Mouse (Mus musculus) heart, embryonic 14.5 days (tissue): ENCODE data around the gene Sirt3. TPM values are rescaled to one million over a fixed set of nuclear protein-coding genes. Genes with fewer than 3 reads are reported as not detected.

Experiments
- ATAC-seq: fragments of 200-750 bp; cut with Nextera tagmentation; 2 replicates; pipeline ENCODE4 v1.8.0; 2017; ENCODE audit warnings: low read depth, moderate TSS enrichment; ENCODE audit not compliant: insufficient number of reproducible peaks, insufficient read depth, low FRiP score
- H3K27ac ChIP-seq, 2 experiments: fragments of 200-500 bp in 1 of 2; fragments of 300-500 bp in 1 of 2; sonication (generic) in 1 of 2; replicated peaks in 1 of 2; 2 replicates each; pipeline ENCODE4 v1.5.1; 2012 to 2014; ENCODE audit warnings: low read depth in 2 of 2, low read length in 2 of 2, control low read depth in 1 of 2, mild to moderate bottlenecking in 1 of 2, mixed read lengths in 1 of 2; ENCODE audit not compliant: control insufficient read depth in 1 of 2, insufficient read depth in 1 of 2
- H3K27me3 ChIP-seq: fragments of 300-500 bp; sonication (generic); 2 replicates; pipeline ENCODE4 v1.6.1; 2014; ENCODE audit warnings: mild to moderate bottlenecking, low read length, control low read depth; ENCODE audit not compliant: control insufficient read depth, insufficient read depth
- H3K36me3 ChIP-seq: fragments of 300-500 bp; sonication (generic); 2 replicates; pipeline ENCODE4 v1.6.1; 2014; ENCODE audit warnings: mild to moderate bottlenecking, control low read depth, low read length, mixed read lengths; ENCODE audit not compliant: control insufficient read depth, insufficient read depth
- H3K4me1 ChIP-seq, 2 experiments: fragments of 200-500 bp in 1 of 2; fragments of 300-500 bp in 1 of 2; sonication (generic) in 1 of 2; 2 replicates each; pipeline ENCODE4 v1.6.1; 2012 to 2014; ENCODE audit warnings: low read length in 2 of 2, control low read depth in 1 of 2, mixed read lengths in 1 of 2; ENCODE audit not compliant: control insufficient read depth in 2 of 2, insufficient read depth in 2 of 2
- H3K4me2 ChIP-seq: fragments of 300-500 bp; sonication (generic); 2 replicates; pipeline ENCODE4 v1.6.1; 2014; ENCODE audit warnings: mild to moderate bottlenecking, low read length
- H3K4me3 ChIP-seq, 2 experiments: fragments of 200-500 bp in 1 of 2; fragments of 300-500 bp in 1 of 2; sonication (generic) in 1 of 2; 2 replicates each; pipeline ENCODE4 v1.5.1; 2012 to 2014; ENCODE audit warnings: low read length in 2 of 2, mild to moderate bottlenecking in 2 of 2, control low read depth in 1 of 2, low read depth in 1 of 2, moderate library complexity in 1 of 2; ENCODE audit not compliant: control insufficient read depth in 1 of 2, insufficient read depth in 1 of 2
- H3K9ac ChIP-seq: fragments of 300-500 bp; sonication (generic); 2 replicates; pipeline ENCODE4 v1.6.1; 2014; ENCODE audit warnings: mild to moderate bottlenecking, low read length
- H3K9me3 ChIP-seq: fragments of 300-500 bp; sonication (generic); 2 replicates; pipeline ENCODE4 v1.6.1; 2016; ENCODE audit warnings: low read length, control low read depth; ENCODE audit not compliant: control insufficient read depth
- WGBS: fragments of 180-500 bp; shearing (Covaris S2); extraction: QIAGEN DNeasy Blood & Tissue Kit; methylation state at CpG from one replicate; pipeline ENCODE4 v1.1.7; 2014; 5-methylcytosine and 5-hydroxymethylcytosine counted together
- polyA plus RNA-seq: library from polyadenylated mRNA; unstranded; fragments of >200 nt; fragmentation: Nextera tagmentation; extraction: Ambion mirVana; gene quantifications from 2 replicates; pipeline ENCODE4 v1.2.1, GENCODE M21; 2014

Gene Sirt3
- polyA plus RNA-seq, 1 experiment from 2014 or later, result 48.4 TPM

DNA sequence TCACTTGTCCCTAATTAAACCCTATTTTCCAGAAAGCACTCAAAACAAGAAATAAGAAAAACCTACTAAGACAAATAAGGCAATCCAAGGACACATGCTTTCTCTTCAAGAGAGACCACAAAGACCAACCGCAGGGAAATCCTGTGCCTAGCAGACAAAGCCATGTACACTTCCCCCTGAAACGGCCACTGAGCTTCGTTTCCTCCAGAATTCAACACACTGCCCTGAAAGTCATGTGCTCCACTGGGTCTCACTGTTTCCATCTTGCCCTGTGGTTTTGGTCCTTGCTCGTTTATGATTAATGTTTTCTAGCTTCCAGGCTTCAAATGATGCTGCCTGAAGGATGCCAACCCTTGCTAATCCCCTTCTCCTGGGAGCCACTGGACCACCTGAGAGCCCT, 7.9 kb downstream of the Sirt3 start:
- no peak overlapping the region for H3K4me3 ChIP-seq
- H3K4me2 ChIP-seq, result no peak overlapping the region
- no peaks in the 10 kb centered on the region for H3K9me3 ChIP-seq
- no peak overlapping the region for H3K9ac ChIP-seq
- H3K36me3 ChIP-seq, result peaks cover 87% of the 10 kb centered on the region
- H3K27me3 ChIP-seq, result no peaks in the 10 kb centered on the region
- ATAC-seq, result no peak
- 86% methylated on average over 4 of the region's 4 CpGs for WGBS
- H3K27ac ChIP-seq, result no peak overlapping the region
- no peaks in the 10 kb centered on the region for H3K4me1 ChIP-seq

DNA sequence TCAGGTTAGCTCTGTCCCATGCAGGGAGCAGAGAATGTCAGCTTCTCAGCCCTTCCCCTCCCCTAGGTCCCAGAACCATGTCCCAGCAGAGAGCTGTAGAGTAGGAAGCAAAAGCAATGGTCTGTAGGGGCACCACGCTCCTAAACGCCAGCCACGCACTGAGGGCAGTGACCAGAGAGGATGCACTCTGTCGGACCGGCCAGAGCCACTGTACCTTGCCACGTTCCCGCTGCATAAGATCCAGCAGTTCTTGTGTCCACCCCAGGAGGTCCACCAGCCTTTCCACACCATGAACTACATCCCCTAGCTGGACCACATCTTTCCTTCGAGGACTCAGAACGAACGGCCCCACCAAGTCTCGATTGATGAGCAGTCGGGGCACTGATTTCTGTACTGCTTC, 17.3 kb downstream of the Sirt3 start:
- Histone ChIP-seq H3K9me3 (no peaks in the 10 kb centered on the region), H3K27ac (no peak overlapping the region), H3K27me3 (no peaks in the 10 kb centered on the region), H3K36me3 (peaks cover 91% of the 10 kb centered on the region), H3K4me1 (no peaks in the 10 kb centered on the region), H3K4me2 (no peak overlapping the region), H3K9ac (no peak overlapping the region), H3K4me3 (no peak overlapping the region)
- no peak for ATAC-seq
- 86% methylated on average over 12 of the region's 12 CpGs for WGBS

DNA sequence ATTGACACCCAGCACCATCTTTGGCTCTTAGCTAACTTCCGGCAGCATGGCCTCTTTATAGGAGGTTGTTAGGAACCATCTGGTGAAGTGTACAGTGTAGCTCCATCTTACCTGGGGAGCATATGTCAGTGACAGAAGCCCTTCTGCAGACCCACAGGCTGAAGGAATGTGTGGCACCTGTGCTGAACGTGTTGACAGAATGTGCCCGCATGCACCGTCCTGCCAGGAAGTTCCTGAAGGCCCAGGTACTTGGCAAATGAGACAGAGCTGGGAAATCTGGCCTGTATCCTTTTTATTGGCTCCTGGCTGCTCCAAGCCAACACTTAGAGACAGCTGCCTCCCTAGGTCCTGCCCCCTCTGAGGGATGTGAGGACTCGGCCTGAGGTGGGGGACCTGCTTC, 21.4 kb downstream of the Sirt3 start:
- 80% methylated on average over 5 of the region's 5 CpGs for WGBS
- no peak overlapping the region for H3K4me3 ChIP-seq
- H3K27ac ChIP-seq, result no peak overlapping the region
- H3K36me3 ChIP-seq, result peaks cover 72% of the 10 kb centered on the region
- no peak overlapping the region for H3K4me2 ChIP-seq
- H3K4me1 ChIP-seq, result peaks cover 8 to 14% of the 10 kb centered on the region in 2 experiments
- no peaks in the 10 kb centered on the region for H3K27me3 ChIP-seq
- H3K9me3 ChIP-seq, result no peaks in the 10 kb centered on the region
- no peak for ATAC-seq
- H3K9ac ChIP-seq, result no peak overlapping the region

DNA sequence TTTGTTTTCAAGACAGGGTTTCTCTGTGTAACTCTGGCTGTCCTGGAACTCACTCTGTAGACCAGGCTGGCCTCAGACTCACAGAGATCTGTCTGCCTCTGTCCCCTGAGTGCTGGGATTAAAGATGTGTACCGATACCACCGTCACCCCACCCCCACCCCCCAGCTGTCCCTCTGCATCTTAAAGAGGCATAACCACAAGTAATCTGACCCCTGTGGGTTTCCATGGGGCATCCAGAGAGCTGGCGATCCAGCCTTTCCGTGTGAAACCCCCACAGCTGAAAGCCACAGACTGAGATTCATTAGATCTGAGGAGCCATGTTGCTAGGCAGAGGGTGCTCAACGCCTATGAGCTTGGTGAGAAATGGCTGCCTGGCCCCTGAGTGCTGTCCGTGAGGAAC, 22.1 kb downstream of the Sirt3 start:
- Histone ChIP-seq H3K27ac (no peak overlapping the region), H3K9ac (no peak overlapping the region), H3K27me3 (no peaks in the 10 kb centered on the region), H3K9me3 (no peaks in the 10 kb centered on the region), H3K4me2 (no peak overlapping the region), H3K4me3 (no peak overlapping the region), H3K4me1 (peaks cover 11 to 19% of the 10 kb centered on the region in 2 experiments), H3K36me3 (peaks cover 67% of the 10 kb centered on the region)
- ATAC-seq, result no peak
- WGBS, result 80% methylated on average over 6 of the region's 6 CpGs

DNA sequence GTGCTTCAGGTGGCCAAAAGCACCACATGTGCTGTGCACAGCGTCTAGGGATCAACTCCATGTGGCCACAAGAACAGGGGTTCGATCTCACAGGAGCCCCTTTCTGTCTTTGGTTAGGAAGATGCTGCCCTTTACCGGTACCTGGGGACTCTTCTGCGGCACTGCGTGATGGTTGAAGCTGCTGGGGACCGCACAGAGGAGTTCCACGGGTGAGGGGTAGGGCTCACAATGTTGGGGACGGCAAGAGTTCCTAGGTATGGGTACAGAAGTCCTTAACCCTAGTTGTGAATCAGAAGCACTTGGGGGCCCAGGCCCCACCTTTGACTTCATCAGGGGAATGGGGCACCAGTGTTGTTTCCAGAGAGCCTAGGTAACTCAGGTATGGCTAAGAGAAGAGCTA, 23.4 kb downstream of the Sirt3 start:
- Histone ChIP-seq H3K27ac (no peak overlapping the region), H3K4me2 (peak overlapping the region; percentile 83), H3K4me1 (peaks cover 11 to 21% of the 10 kb centered on the region in 2 experiments), H3K27me3 (no peaks in the 10 kb centered on the region), H3K36me3 (peaks cover 63% of the 10 kb centered on the region), H3K4me3 (no peak overlapping the region), H3K9me3 (no peaks in the 10 kb centered on the region), H3K9ac (no peak overlapping the region)
- WGBS, result 91% methylated on average over 8 of the region's 8 CpGs
- no peak for ATAC-seq

DNA sequence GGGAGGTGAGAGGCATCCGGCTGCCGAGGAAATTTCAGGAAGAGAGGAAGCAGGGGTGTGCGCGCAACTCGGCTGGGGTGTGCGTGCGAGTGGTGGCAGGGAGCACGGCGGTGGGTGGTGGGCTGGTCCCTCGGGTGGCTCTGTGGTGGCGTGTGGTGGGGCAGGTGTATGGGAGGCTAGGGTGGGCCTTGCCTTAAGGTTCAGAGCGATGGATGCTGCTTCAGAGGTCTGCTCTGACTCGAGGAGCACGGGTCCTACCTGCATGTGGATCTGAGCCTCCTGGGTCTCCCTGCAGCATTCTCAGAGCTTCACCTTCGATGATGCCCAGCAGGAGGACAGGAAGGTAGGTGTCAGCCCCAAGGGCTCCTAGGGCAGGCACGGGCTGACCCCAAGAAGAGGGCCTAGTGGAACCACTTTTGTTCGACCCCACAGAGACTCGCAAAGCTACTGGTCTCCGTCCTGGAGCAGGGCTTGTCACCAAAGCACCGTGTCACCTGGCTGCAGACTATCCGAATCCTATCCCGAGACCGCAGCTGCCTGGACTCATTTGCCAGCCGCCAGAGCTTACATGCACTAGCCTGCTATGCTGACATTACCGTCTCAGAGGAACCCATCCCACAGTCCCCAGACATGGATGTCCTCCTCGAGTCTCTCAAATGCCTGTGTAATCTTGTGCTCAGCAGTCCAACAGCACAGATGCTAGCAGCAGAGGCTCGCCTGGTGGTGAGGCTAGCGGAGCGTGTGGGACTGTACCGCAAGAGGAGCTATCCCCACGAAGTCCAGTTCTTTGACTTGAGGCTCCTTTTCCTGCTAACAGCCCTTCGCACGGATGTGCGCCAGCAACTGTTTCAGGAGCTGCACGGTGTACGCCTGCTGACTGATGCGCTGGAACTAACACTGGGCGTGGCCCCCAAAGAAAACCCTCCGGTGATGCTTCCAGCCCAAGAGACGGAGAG, 24.3 kb downstream of the Sirt3 start, which contains the start of gene Bet1l:
Gene Bet1l, minus strand, starts transcription at position 28 of the 956 bp plus-strand sequence.
- 33% methylated on average over 40 of the region's 40 CpGs for WGBS
- Histone ChIP-seq H3K9me3 (no peaks in the 10 kb centered on the region), H3K4me3 (peak within 1 kb of the TSS; percentile 78 to 86), H3K27ac (peak within 1 kb of the TSS; percentile 78 to 91), H3K4me1 (peaks cover 11 to 21% of the 10 kb centered on the region in 2 experiments), H3K9ac (peak within 1 kb of the TSS; percentile 93), H3K4me2 (peak within 1 kb of the TSS; percentile 83), H3K27me3 (no peaks in the 10 kb centered on the region), H3K36me3 (peaks cover 63% of the 10 kb centered on the region)
- peak; percentile 10; the same call in 1 of the 2 replicates for ATAC-seq

DNA sequence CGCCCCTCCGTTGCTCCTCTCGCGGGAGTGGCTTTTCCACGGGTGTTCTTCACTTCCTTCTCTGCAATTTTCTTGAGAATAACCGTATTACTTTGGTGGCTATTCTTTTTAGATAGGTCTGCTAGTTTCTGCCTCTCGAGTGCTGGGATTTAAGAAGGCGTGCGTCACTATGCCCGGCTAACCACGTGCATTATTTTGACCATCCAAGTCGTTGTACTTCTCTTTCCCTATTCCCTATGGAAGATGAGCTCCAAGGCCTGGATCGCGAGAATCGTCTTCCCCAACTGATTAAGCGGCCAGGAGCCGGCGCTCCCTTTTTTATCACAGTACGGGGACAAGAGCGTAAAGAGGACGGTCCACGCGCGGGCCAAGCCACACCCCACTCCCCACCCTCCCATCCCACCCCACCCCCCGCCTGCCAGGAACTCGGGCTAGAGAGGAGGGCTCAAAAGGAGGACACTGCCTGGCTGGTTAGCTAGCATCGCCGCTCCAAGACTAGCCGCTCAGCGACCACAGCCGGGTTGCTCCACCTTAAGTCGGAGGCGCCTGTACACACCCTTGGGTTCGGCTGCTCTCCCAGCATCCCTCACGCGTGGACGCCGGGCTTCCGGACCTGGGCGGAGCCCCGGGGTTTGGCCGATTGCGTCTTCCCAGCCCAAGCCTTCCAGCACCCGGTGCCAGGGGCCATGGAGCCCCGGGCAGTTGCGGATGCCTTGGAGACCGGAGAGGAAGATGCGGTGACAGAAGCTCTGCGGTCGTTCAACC, 25.1 kb downstream of the Sirt3 start, which contains the start of gene Ric8a:
Gene Ric8a, plus strand, starts transcription at position 173 of the 765 bp plus-strand sequence.
- peak within 1 kb of the TSS; percentile 83 for H3K4me2 ChIP-seq
- peaks cover 11 to 21% of the 10 kb centered on the region in 2 experiments for H3K4me1 ChIP-seq
- peak within 1 kb of the TSS; percentile 78 to 86 for H3K4me3 ChIP-seq
- peaks cover 63% of the 10 kb centered on the region for H3K36me3 ChIP-seq
- H3K27me3 ChIP-seq, result no peaks in the 10 kb centered on the region
- WGBS, result under 1% methylated on average over 48 of the region's 50 CpGs
- peak; percentile 85 for ATAC-seq
- peak within 1 kb of the TSS; percentile 93 for H3K9ac ChIP-seq
- H3K27ac ChIP-seq, result peak within 1 kb of the TSS; percentile 84 to 91
- no peaks in the 10 kb centered on the region for H3K9me3 ChIP-seq
